Mouse (Mus musculus) urinary bladder, postnatal 10 days (tissue): ENCODE data around the gene Ccdc141.

Source experiments
- DNase-seq: peaks from one replicate; pipeline ENCODE4 v3.0.0; 2022; ENCODE audit warnings: low spot score

Ccdc141 gene

GRCm38 (mm10) chr2:77173821-77174220 is 3.4 kb upstream of the Ccdc141 start:
- no peak for DNase-seq

GRCm38 (mm10) chr2:77173366-77173765 is 2.9 kb upstream of the Ccdc141 start:
- DNase-seq, result no peak

- no peak for DNase-seq
These were observed 1.8 kb upstream of the Ccdc141 start for GRCm38 (mm10) chr2:77172241-77172671.

GRCm38 (mm10) chr2:77171444-77172240 is 1.2 kb upstream of the Ccdc141 start:
- DNase-seq, result no peak

- no peak for DNase-seq
These were observed 362 bp downstream of the Ccdc141 start for GRCm38 (mm10) chr2:77169916-77170632.

- no peak for DNase-seq
These were observed 1.2 kb downstream of the Ccdc141 start for GRCm38 (mm10) chr2:77169218-77169617.

GRCm38 (mm10) chr2:77168781-77169180 is 1.7 kb downstream of the Ccdc141 start:
- no peak for DNase-seq

GRCm38 (mm10) chr2:77168081-77168685 is 2.3 kb downstream of the Ccdc141 start:
- no peak for DNase-seq

- no peak for DNase-seq
These were observed 4.1 kb downstream of the Ccdc141 start for GRCm38 (mm10) chr2:77166366-77166765.

- DNase-seq, result no peak
These were observed 5.8 kb downstream of the Ccdc141 start for GRCm38 (mm10) chr2:77164662-77165061.

- no peak for DNase-seq
These were observed 7.1 kb downstream of the Ccdc141 start for GRCm38 (mm10) chr2:77163381-77163780.

- no peak for DNase-seq
These were observed 8.3 kb downstream of the Ccdc141 start for GRCm38 (mm10) chr2:77162135-77162534.

GRCm38 (mm10) chr2:77157546-77157945 is 12.9 kb downstream of the Ccdc141 start:
- no peak for DNase-seq

GRCm38 (mm10) chr2:77154080-77154479 is 16.4 kb downstream of the Ccdc141 start:
- DNase-seq, result no peak

GRCm38 (mm10) chr2:77151255-77151654 is 19.2 kb downstream of the Ccdc141 start:
- DNase-seq, result no peak

GRCm38 (mm10) chr2:77149576-77149975 is 20.9 kb downstream of the Ccdc141 start:
- DNase-seq, result no peak

- DNase-seq, result no peak
These were observed 22.2 kb downstream of the Ccdc141 start for GRCm38 (mm10) chr2:77148215-77148614.

- no peak for DNase-seq
These were observed 23.5 kb downstream of the Ccdc141 start for GRCm38 (mm10) chr2:77146968-77147367.

- DNase-seq, result no peak
These were observed 24.1 kb downstream of the Ccdc141 start for GRCm38 (mm10) chr2:77146291-77146690.

GRCm38 (mm10) chr2:77143536-77143935 is 26.9 kb downstream of the Ccdc141 start:
- no peak for DNase-seq

- DNase-seq, result no peak
These were observed 31.6 kb downstream of the Ccdc141 start for GRCm38 (mm10) chr2:77138879-77139278.

- DNase-seq, result no peak
These were observed 35.5 kb downstream of the Ccdc141 start for GRCm38 (mm10) chr2:77134906-77135305.

- no peak for DNase-seq
These were observed 37.0 kb downstream of the Ccdc141 start for GRCm38 (mm10) chr2:77133407-77133806.
